Mouse (Mus musculus) macrophage (primary cell): ENCODE measurements around the gene Kat2a. TPM values are rescaled to one million over a fixed set of nuclear protein-coding genes. Genes with fewer than 3 reads are reported as not detected.

Experiments
- H3K27ac ChIP-seq: fragments of 350-480 bp; formaldehyde crosslinking; 2 replicates; pipeline ENCODE4 v1.9.0; 2021
- H3K36me3 ChIP-seq: fragments of 350-480 bp; formaldehyde crosslinking; 2 replicates; pipeline ENCODE4 v1.9.0; 2021; ENCODE audit errors: inconsistent target
- H3K4me3 ChIP-seq: fragments of 350-480 bp; formaldehyde crosslinking; 2 replicates; pipeline ENCODE4 v1.9.0; 2021; ENCODE audit errors: inconsistent target
- H3K79me2 ChIP-seq: fragments of 350-480 bp; formaldehyde crosslinking; 2 replicates; pipeline ENCODE4 v1.9.0; 2021; ENCODE audit errors: inconsistent target
- WGBS: methylation state at CpG from one replicate; pipeline ENCODE4 v1.1.7; 2026; ENCODE audit warnings: inconsistent platforms; ENCODE audit not compliant: missing documents; 5-methylcytosine and 5-hydroxymethylcytosine counted together
- polyA plus RNA-seq: library from polyadenylated mRNA; stranded (reverse); fragments of 250-400 nt; gene quantifications from 3 replicates; pipeline ENCODE4 v1.2.4, GENCODE M21; 2018; ENCODE audit warnings: inconsistent platforms

Gene Kat2a
- polyA plus RNA-seq, 1 experiment from 2014 or later: 23.3 TPM

- Histone ChIP-seq H3K36me3 (peaks cover 9% of the 10 kb centered on the region), H3K79me2 (peaks cover 96% of the 10 kb centered on the region), H3K4me3 (no peak overlapping the region), H3K27ac (peak overlapping the region; percentile 94)
- 47% methylated on average over 2 of the region's 2 CpGs for WGBS
Measured at GRCm38 (mm10) chr11:100722493-100723028, 10.3 kb upstream of the Kat2a start.

GRCm38 (mm10) chr11:100721776-100722492 lies 9.7 kb upstream of the Kat2a start:
- WGBS: 27% methylated on average over 8 of the region's 8 CpGs
- Histone ChIP-seq H3K36me3 (peaks cover 15% of the 10 kb centered on the region), H3K4me3 (no peak overlapping the region), H3K79me2 (peaks cover 96% of the 10 kb centered on the region), H3K27ac (peak overlapping the region; percentile 94)

- peaks cover 22% of the 10 kb centered on the region for H3K36me3 ChIP-seq
- peaks cover 96% of the 10 kb centered on the region for H3K79me2 ChIP-seq
- 2% methylated on average over 4 of the region's 4 CpGs for WGBS
- H3K27ac ChIP-seq: peak overlapping the region; percentile 94
- no peak overlapping the region for H3K4me3 ChIP-seq
Measured at GRCm38 (mm10) chr11:100721254-100721653, 9.0 kb upstream of the Kat2a start.

GRCm38 (mm10) chr11:100720345-100720744 lies 8.1 kb upstream of the Kat2a start:
- Histone ChIP-seq H3K4me3 (no peak overlapping the region), H3K27ac (peak overlapping the region; percentile 94), H3K36me3 (peaks cover 30% of the 10 kb centered on the region), H3K79me2 (peaks cover 96% of the 10 kb centered on the region)
- WGBS: 16% methylated on average over 5 of the region's 5 CpGs

GRCm38 (mm10) chr11:100719893-100720292 lies 7.6 kb upstream of the Kat2a start:
- no peak overlapping the region for H3K4me3 ChIP-seq
- H3K36me3 ChIP-seq: peaks cover 33% of the 10 kb centered on the region
- H3K27ac ChIP-seq: peak overlapping the region; percentile 94
- H3K79me2 ChIP-seq: peaks cover 93% of the 10 kb centered on the region
- WGBS: 86% methylated on average over 11 of the region's 11 CpGs

GRCm38 (mm10) chr11:100719312-100719711 lies 7.0 kb upstream of the Kat2a start:
- WGBS: 7% methylated on average over 3 of the region's 3 CpGs
- Histone ChIP-seq H3K4me3 (no peak overlapping the region), H3K27ac (peak overlapping the region; percentile 94), H3K36me3 (peaks cover 33% of the 10 kb centered on the region), H3K79me2 (peaks cover 87% of the 10 kb centered on the region)

- WGBS: 85% methylated on average over 4 of the region's 4 CpGs
- Histone ChIP-seq H3K27ac (peak overlapping the region; percentile 94), H3K36me3 (peaks cover 33% of the 10 kb centered on the region), H3K79me2 (peaks cover 82% of the 10 kb centered on the region), H3K4me3 (no peak overlapping the region)
Measured at GRCm38 (mm10) chr11:100718866-100719265, 6.6 kb upstream of the Kat2a start.

- 88% methylated on average over 7 of the region's 7 CpGs for WGBS
- Histone ChIP-seq H3K27ac (peak overlapping the region; percentile 94), H3K79me2 (peaks cover 78% of the 10 kb centered on the region), H3K36me3 (peaks cover 33% of the 10 kb centered on the region), H3K4me3 (no peak overlapping the region)
Measured at GRCm38 (mm10) chr11:100718462-100718861, 6.2 kb upstream of the Kat2a start.

- H3K36me3 ChIP-seq: peaks cover 33% of the 10 kb centered on the region
- peaks cover 62% of the 10 kb centered on the region for H3K79me2 ChIP-seq
- no peak overlapping the region for H3K27ac ChIP-seq
- no peak overlapping the region for H3K4me3 ChIP-seq
- WGBS: 100% methylated on average over 3 of the region's 3 CpGs
Measured at GRCm38 (mm10) chr11:100716649-100717048, 4.4 kb upstream of the Kat2a start.

- H3K36me3 ChIP-seq: peaks cover 35% of the 10 kb centered on the region
- 94% methylated on average over 6 of the region's 6 CpGs for WGBS
- H3K79me2 ChIP-seq: peaks cover 48% of the 10 kb centered on the region
- no peak overlapping the region for H3K27ac ChIP-seq
- no peak overlapping the region for H3K4me3 ChIP-seq
Measured at GRCm38 (mm10) chr11:100714948-100715347, 2.7 kb upstream of the Kat2a start.

GRCm38 (mm10) chr11:100714534-100714915 lies 2.3 kb upstream of the Kat2a start:
- 56% methylated on average over 6 of the region's 6 CpGs for WGBS
- Histone ChIP-seq H3K27ac (peak overlapping the region; percentile 81), H3K4me3 (no peak overlapping the region), H3K79me2 (peaks cover 43% of the 10 kb centered on the region), H3K36me3 (peaks cover 40% of the 10 kb centered on the region)

GRCm38 (mm10) chr11:100713735-100714533 lies 1.7 kb upstream of the Kat2a start, which contains the start of gene Hspb9:
Gene Hspb9 (plus strand): TSS chr11:100713850.
- peak within 1 kb of the TSS; percentile 17; the same call in 1 of the 2 replicates for H3K4me3 ChIP-seq

GRCm38 (mm10) chr11:100713174-100713573 lies 909 bp upstream of the Kat2a start:
- Histone ChIP-seq H3K36me3 (peaks cover 50% of the 10 kb centered on the region), H3K4me3 (no peak overlapping the region; the same call in 1 of the 2 replicates), H3K27ac (peak overlapping the region; percentile 81), H3K79me2 (peaks cover 34% of the 10 kb centered on the region)
- 100% methylated on average over 1 of the region's 4 CpGs for WGBS

More at GRCm38 (mm10) chr11:100713735-100714533, 1.7 kb upstream of the Kat2a start, which contains the start of gene Hspb9:
- Histone ChIP-seq H3K79me2 (peaks cover 41% of the 10 kb centered on the region), H3K27ac (peak within 1 kb of the TSS; percentile 81), H3K36me3 (peaks cover 46% of the 10 kb centered on the region)
- WGBS: 4% methylated on average over 38 of the region's 38 CpGs

- peaks cover 51% of the 10 kb centered on the region for H3K36me3 ChIP-seq
- H3K79me2 ChIP-seq: peaks cover 12% of the 10 kb centered on the region; the same call in 1 of the 2 replicates
- no peak overlapping the region for H3K27ac ChIP-seq
- 90% methylated on average over 4 of the region's 4 CpGs for WGBS
- H3K4me3 ChIP-seq: no peak overlapping the region
Measured at GRCm38 (mm10) chr11:100710977-100711376, 1.3 kb downstream of the Kat2a start.
